Mouse (Mus musculus): ENCODE results near the gene Alox12b. TPM values are rescaled to one million over a fixed set of nuclear protein-coding genes. Genes with fewer than 3 reads are reported as not detected.

Alox12b gene
- polyA plus RNA-seq, 1 experiment from 2014 or later: not detected

Other genes starting within 250 kb of the Alox12b start
- 0.31 and 0.32 TPM in 2 replicates for gene Odf4, start 229.9 kb upstream of the Alox12b start, polyA plus RNA-seq (2015; fragmentation: Nextera tagmentation; extraction: Ambion mirVana)
- gene Arhgef15, start 199.5 kb upstream of the Alox12b start, polyA plus RNA-seq (2015; fragmentation: Nextera tagmentation; extraction: Ambion mirVana): 7.0 and 8.2 TPM in 2 replicates
- 1.5 and 1.7 TPM in 2 replicates for gene Slc25a35, start 188.9 kb upstream of the Alox12b start, polyA plus RNA-seq (2015; fragmentation: Nextera tagmentation; extraction: Ambion mirVana)
- gene Rangrf, start 181.8 kb upstream of the Alox12b start, polyA plus RNA-seq (2015; fragmentation: Nextera tagmentation; extraction: Ambion mirVana): 37.0 and 39.3 TPM in 2 replicates
- 22.5 and 26.3 TPM in 2 replicates for gene Pfas, start 148.5 kb upstream of the Alox12b start, polyA plus RNA-seq (2015; fragmentation: Nextera tagmentation; extraction: Ambion mirVana)
- gene Ctc1, start 141.1 kb upstream of the Alox12b start, polyA plus RNA-seq (2015; fragmentation: Nextera tagmentation; extraction: Ambion mirVana): 65.9 and 67.8 TPM in 2 replicates
- 68.3 and 81.8 TPM in 2 replicates for gene Aurkb, start 111.3 kb upstream of the Alox12b start, polyA plus RNA-seq (2015; fragmentation: Nextera tagmentation; extraction: Ambion mirVana)
- 12.8 and 15.4 TPM in 2 replicates for gene Borcs6, start 97.3 kb upstream of the Alox12b start, polyA plus RNA-seq (2015; fragmentation: Nextera tagmentation; extraction: Ambion mirVana)
- 47.6 and 50.5 TPM in 2 replicates for gene Tmem107, start 86.2 kb upstream of the Alox12b start, polyA plus RNA-seq (2015; fragmentation: Nextera tagmentation; extraction: Ambion mirVana)
- gene Vamp2, start 68.5 kb upstream of the Alox12b start, polyA plus RNA-seq (2015; fragmentation: Nextera tagmentation; extraction: Ambion mirVana): 179 and 188 TPM in 2 replicates
- gene Per1, start 61.8 kb upstream of the Alox12b start, polyA plus RNA-seq (2015; fragmentation: Nextera tagmentation; extraction: Ambion mirVana): 7.6 and 8.2 TPM in 2 replicates
- gene Hes7, start 36.6 kb upstream of the Alox12b start, polyA plus RNA-seq (2015; fragmentation: Nextera tagmentation; extraction: Ambion mirVana): 0.42 and 0.46 TPM in 2 replicates
- 0.31 and 0.38 TPM in 2 replicates for gene 9130213A22Rik, start 34.4 kb upstream of the Alox12b start, polyA plus RNA-seq (2015; fragmentation: Nextera tagmentation; extraction: Ambion mirVana)
- gene Aloxe3, start 31.1 kb upstream of the Alox12b start, polyA plus RNA-seq (2015; fragmentation: Nextera tagmentation; extraction: Ambion mirVana): 2.2 and 3.6 TPM in 2 replicates
- 0.05 TPM in 1 of 2 replicates, not detected in the other for gene Alox8, start 40.9 kb downstream of the Alox12b start, polyA plus RNA-seq (2015; fragmentation: Nextera tagmentation; extraction: Ambion mirVana)
- 0.47 and 0.52 TPM in 2 replicates for gene Gucy2e, start 80.0 kb downstream of the Alox12b start, polyA plus RNA-seq (2015; fragmentation: Nextera tagmentation; extraction: Ambion mirVana)
- 32.0 and 32.4 TPM in 2 replicates for gene Cntrob, start 166.8 kb downstream of the Alox12b start, polyA plus RNA-seq (2015; fragmentation: Nextera tagmentation; extraction: Ambion mirVana)
- 166 and 170 TPM in 2 replicates for gene Trappc1, start 167.0 kb downstream of the Alox12b start, polyA plus RNA-seq (2015; fragmentation: Nextera tagmentation; extraction: Ambion mirVana)
- 5.1 and 6.2 TPM in 2 replicates for gene Kcnab3, start 169.3 kb downstream of the Alox12b start, polyA plus RNA-seq (2015; fragmentation: Nextera tagmentation; extraction: Ambion mirVana)
- 115 and 127 TPM in 2 replicates for gene Rnf227, start 183.5 kb downstream of the Alox12b start, polyA plus RNA-seq (2015; fragmentation: Nextera tagmentation; extraction: Ambion mirVana)
- 127 and 138 TPM in 2 replicates for gene Chd3, start 212.4 kb downstream of the Alox12b start, polyA plus RNA-seq (2015; fragmentation: Nextera tagmentation; extraction: Ambion mirVana)
- 89.4 and 91.9 TPM in 2 replicates for gene Naa38, start 238.5 kb downstream of the Alox12b start, polyA plus RNA-seq (2015; fragmentation: Nextera tagmentation; extraction: Ambion mirVana)
- gene Cyb5d1, start 238.6 kb downstream of the Alox12b start, polyA plus RNA-seq (2015; fragmentation: Nextera tagmentation; extraction: Ambion mirVana): 44.3 and 45.9 TPM in 2 replicates
- 5.9 and 6.7 TPM in 2 replicates for gene Tmem88, start 241.2 kb downstream of the Alox12b start, polyA plus RNA-seq (2015; fragmentation: Nextera tagmentation; extraction: Ambion mirVana)

Data from forebrain, embryonic 15.5 days (tissue).